Mouse (Mus musculus): ENCODE measurements at regions not wholly inside any gene's neighbourhood (a gene's known extent, or its start where the extent isn't known, plus 50 kb on each side); places are given as distances from the start of the nearest gene placed in this dataset.

GRCm38 (mm10) chr17:9723484-9723883, 54.0 kb upstream of the Pabpc6 start:
- dilution Hi-C loops (cut with MboI; ENCODE audit: extremely low pct_ligation_motif_present, extremely low pct_unique_long_range_greater_than_20kb, low sequenced_read_pairs) (no loop called here), in situ Hi-C loops (cut with MboI; ENCODE audit: low pct_ligation_motif_present, low pct_unique_long_range_greater_than_20kb, low sequenced_read_pairs) (no loop called here)
- Histone ChIP-seq H3K36me3 (replicated peaks in 1 of 2; ENCODE audit: control insufficient read depth in 1 of 2, insufficient read depth in 1 of 2, low read length in 1 of 2) (no peaks in the 10 kb centered on the region), H3K9me3 (replicated peaks; ENCODE audit: low read length) (no peaks in the 10 kb centered on the region), H3K9ac (ENCODE audit: insufficient read depth, low read depth) (no peak overlapping the region), H3K4me2 (ENCODE audit: insufficient read depth, low read depth, poor library complexity, severe bottlenecking) (no peak overlapping the region), H3K27ac (ENCODE audit: insufficient read depth, low read depth) (no peak overlapping the region), H3K27me3 (replicated peaks) (no peaks in the 10 kb centered on the region), H3K79me2 (replicated peaks; ENCODE audit: control insufficient read depth, extremely low read depth, insufficient read depth, poor library complexity, severe bottlenecking) (no peaks in the 10 kb centered on the region), H3K4me1 (ENCODE audit: control insufficient read depth in 1 of 2, insufficient read depth in 2 of 2) (no peaks in the 10 kb centered on the region), H3K4me3 (replicated peaks in 1 of 3; ENCODE audit: low read depth in 2 of 3, low read length in 2 of 3, poor library complexity in 1 of 3) (no peak overlapping the region)
- DNase-seq (ENCODE audit: extremely low read depth): no peak
- no peak for TF ChIP-seq TCF12 (IDR thresholded peaks at IDR 0.05; ENCODE audit: low read depth, low read length)
- no peak for TF ChIP-seq ZC3H11A (IDR thresholded peaks at IDR 0.05; ENCODE audit: low read depth, low read length)
- TF ChIP-seq CHD2 (IDR thresholded peaks at IDR 0.05; ENCODE audit: low read length): no peak
- TF ChIP-seq ZKSCAN1 (IDR thresholded peaks at IDR 0.05; ENCODE audit: borderline replicate concordance, low read depth, low read length): no peak
- TF ChIP-seq PAX5 (IDR thresholded peaks at IDR 0.05; ENCODE audit: low read length): no peak
- no peak for TF ChIP-seq KAT2A (IDR thresholded peaks at IDR 0.05; ENCODE audit: insufficient replicate concordance, low read length)
- no peak for TF ChIP-seq ZNF384 (IDR thresholded peaks at IDR 0.05; ENCODE audit: low read depth, low read length)
- TF ChIP-seq POLR2AphosphoS2 (IDR thresholded peaks at IDR 0.05; ENCODE audit: low read depth, low read length): no peak
- no peak for TF ChIP-seq ZMIZ1 (IDR thresholded peaks at IDR 0.05; ENCODE audit: low read depth, low read length)
- TF ChIP-seq SIN3A (IDR thresholded peaks at IDR 0.05; ENCODE audit: low read length): no peak
- TF ChIP-seq ELF1 (IDR thresholded peaks at IDR 0.05; ENCODE audit: low read depth, low read length): no peak
- no peak for TF ChIP-seq SMC3 (IDR thresholded peaks at IDR 0.05; ENCODE audit: low read depth, low read length)
- no peak for TF ChIP-seq RAD21 (IDR thresholded peaks at IDR 0.05; ENCODE audit: low read depth, low read length)
- TF ChIP-seq MAFK (IDR thresholded peaks at IDR 0.05; ENCODE audit: insufficient replicate concordance, low read length): no peak

- DNase-seq (ENCODE audit: extremely low read depth): no peak
- Histone ChIP-seq H3K27ac (ENCODE audit: insufficient read depth, low read depth) (no peak overlapping the region), H3K36me3 (replicated peaks in 1 of 2; ENCODE audit: control insufficient read depth in 1 of 2, insufficient read depth in 1 of 2, low read length in 1 of 2) (no peaks in the 10 kb centered on the region), H3K9me3 (replicated peaks; ENCODE audit: low read length) (no peaks in the 10 kb centered on the region), H3K9ac (ENCODE audit: insufficient read depth, low read depth) (no peak overlapping the region), H3K27me3 (replicated peaks) (no peaks in the 10 kb centered on the region), H3K4me1 (ENCODE audit: control insufficient read depth in 1 of 2, insufficient read depth in 2 of 2) (no peaks in the 10 kb centered on the region), H3K4me2 (ENCODE audit: insufficient read depth, low read depth, poor library complexity, severe bottlenecking) (no peak overlapping the region), H3K4me3 (replicated peaks in 1 of 3; ENCODE audit: low read depth in 2 of 3, low read length in 2 of 3, poor library complexity in 1 of 3) (no peak overlapping the region), H3K79me2 (replicated peaks; ENCODE audit: control insufficient read depth, extremely low read depth, insufficient read depth, poor library complexity, severe bottlenecking) (no peaks in the 10 kb centered on the region)
- dilution Hi-C loops (cut with MboI; ENCODE audit: extremely low pct_ligation_motif_present, extremely low pct_unique_long_range_greater_than_20kb, low sequenced_read_pairs): no loop called here
- TF ChIP-seq USF2 (conservative IDR thresholded peaks at IDR 0.05; ENCODE audit: low read depth, low read length) (no peak), TBP (conservative IDR thresholded peaks at IDR 0.05; ENCODE audit: low read depth, low read length) (no peak), RCOR1 (conservative IDR thresholded peaks at IDR 0.05; ENCODE audit: low read depth, low read length) (no peak), CHD1 (IDR thresholded peaks at IDR 0.05; ENCODE audit: low read depth, low read length) (no peak), PAX5 (IDR thresholded peaks at IDR 0.05; ENCODE audit: low read length) (no peak)
- in situ Hi-C loops (cut with MboI; ENCODE audit: low pct_ligation_motif_present, low pct_unique_long_range_greater_than_20kb, low sequenced_read_pairs): no loop called here
Measured at GRCm38 (mm10) chr17:9722709-9723108, 53.2 kb upstream of the Pabpc6 start.
